Mouse (Mus musculus) regulatory T cell (primary cell): ENCODE measurements at regions not wholly inside any gene's neighbourhood (a gene's known extent, or its start where the extent isn't known, plus 50 kb on each side); places are given as distances from the start of the nearest gene placed in this dataset.

ENCODE experiments used
- in situ Hi-C: fragments of 300-600 bp; cut with MboI, MseI; formaldehyde crosslinking; loops from one replicate; pipeline ENCODE4 v1.15.1; 2025; ENCODE audit warnings: high pct_unique_total_duplicates

- in situ Hi-C loops, result loop anchor here (25.0 kb wide), 1 partner anchor 733 kb away; no protein-coding TSS in a partner anchor
These were observed 91.2 kb downstream of the Rnf138rt1 start for GRCm38 (mm10) chrX:163669886-163670285.
